Mouse (Mus musculus) intestine, embryonic 16.5 days (tissue): ENCODE data around the gene Dcaf4. TPM values are rescaled to one million over a fixed set of nuclear protein-coding genes. Genes with fewer than 3 reads are reported as not detected.

Experiments used
- ATAC-seq: fragments of 200-750 bp; cut with Nextera tagmentation; 2 replicates; pipeline ENCODE4 v1.8.0; 2017; ENCODE audit warnings: moderate TSS enrichment, moderate library complexity
- H3K27ac ChIP-seq: fragments of 300-500 bp; sonication (generic); 2 replicates; pipeline ENCODE4 v1.5.1; 2014; ENCODE audit warnings: mild to moderate bottlenecking, low read length
- H3K27me3 ChIP-seq: fragments of 300-500 bp; sonication (generic); replicated peaks from 2 replicates; pipeline ENCODE4 v1.6.1; 2014; ENCODE audit warnings: low read length, control low read depth, mixed read lengths; ENCODE audit not compliant: control insufficient read depth, insufficient read depth
- H3K36me3 ChIP-seq: fragments of 300-500 bp; sonication (generic); 2 replicates; pipeline ENCODE4 v1.6.1; 2014; ENCODE audit warnings: low read length, control low read depth; ENCODE audit not compliant: control insufficient read depth, insufficient read depth
- H3K4me1 ChIP-seq: fragments of 300-500 bp; sonication (generic); 2 replicates; pipeline ENCODE4 v1.6.1; 2014; ENCODE audit warnings: low read length, control low read depth, mixed read lengths; ENCODE audit not compliant: control insufficient read depth, insufficient read depth
- H3K4me2 ChIP-seq: fragments of 300-500 bp; sonication (generic); 2 replicates; pipeline ENCODE4 v1.6.1; 2014; ENCODE audit warnings: low read depth, low read length, control low read depth
- H3K4me3 ChIP-seq: fragments of 300-500 bp; sonication (generic); 2 replicates; pipeline ENCODE4 v1.5.1; 2014; ENCODE audit warnings: mild to moderate bottlenecking, low read length
- H3K9ac ChIP-seq: fragments of 300-500 bp; sonication (generic); 2 replicates; pipeline ENCODE4 v1.6.1; 2014; ENCODE audit warnings: low read depth, low read length
- H3K9me3 ChIP-seq: fragments of 300-500 bp; sonication (generic); 2 replicates; pipeline ENCODE4 v1.6.1; 2016; ENCODE audit warnings: low read length, control low read depth; ENCODE audit not compliant: control insufficient read depth
- WGBS: fragments of 180-500 bp; shearing (Covaris S2); extraction: QIAGEN DNeasy Blood & Tissue Kit; methylation state at CpG from one replicate; pipeline ENCODE4 v1.1.7; 2014; 5-methylcytosine and 5-hydroxymethylcytosine counted together
- polyA plus RNA-seq: library from polyadenylated mRNA; unstranded; fragments of >200 nt; fragmentation: Nextera tagmentation; extraction: Ambion mirVana; gene quantifications from 2 replicates; pipeline ENCODE4 v1.2.1, GENCODE M21; 2015

Gene Dcaf4
- polyA plus RNA-seq, 1 experiment from 2014 or later = 29.5 TPM

DNA sequence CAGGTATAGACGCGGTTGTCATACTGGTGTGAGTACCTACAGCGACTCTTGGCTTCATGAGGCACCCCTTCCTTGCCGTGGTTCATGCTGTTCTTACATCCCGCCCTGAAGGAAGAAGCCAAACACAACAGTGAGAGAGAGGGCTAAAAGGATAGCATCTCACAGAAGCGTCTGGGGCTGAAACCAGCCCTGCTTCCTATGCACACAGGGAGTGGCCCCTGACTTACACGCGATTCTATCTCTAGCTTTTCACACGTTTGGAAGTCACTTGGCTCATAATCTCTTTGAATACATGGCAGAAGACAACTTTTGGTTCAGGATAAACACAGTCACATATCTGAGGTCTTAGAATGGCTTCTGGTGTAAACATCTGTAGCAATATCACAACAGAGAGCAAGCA, 35.3 kb downstream of the Dcaf4 start:
- Histone ChIP-seq H3K9ac (no peak overlapping the region), H3K27me3 (no peaks in the 10 kb centered on the region), H3K4me3 (no peak overlapping the region), H3K9me3 (no peaks in the 10 kb centered on the region), H3K27ac (no peak overlapping the region), H3K4me2 (no peak overlapping the region), H3K36me3 (peaks cover 8% of the 10 kb centered on the region; the same call in 1 of the 2 replicates), H3K4me1 (no peaks in the 10 kb centered on the region)
- ATAC-seq = no peak
- WGBS = 63% methylated on average over 9 of the region's 9 CpGs

GRCm38 (mm10) chr12:83558496-83558895, 38.2 kb downstream of the Dcaf4 start:
- Histone ChIP-seq H3K27me3 (no peaks in the 10 kb centered on the region), H3K4me1 (no peaks in the 10 kb centered on the region), H3K9ac (no peak overlapping the region), H3K4me3 (no peak overlapping the region), H3K9me3 (no peaks in the 10 kb centered on the region), H3K27ac (no peak overlapping the region), H3K4me2 (no peak overlapping the region), H3K36me3 (peaks cover 8% of the 10 kb centered on the region; the same call in 1 of the 2 replicates)
- WGBS = 94% methylated on average over 7 of the region's 7 CpGs
- ATAC-seq = no peak

DNA sequence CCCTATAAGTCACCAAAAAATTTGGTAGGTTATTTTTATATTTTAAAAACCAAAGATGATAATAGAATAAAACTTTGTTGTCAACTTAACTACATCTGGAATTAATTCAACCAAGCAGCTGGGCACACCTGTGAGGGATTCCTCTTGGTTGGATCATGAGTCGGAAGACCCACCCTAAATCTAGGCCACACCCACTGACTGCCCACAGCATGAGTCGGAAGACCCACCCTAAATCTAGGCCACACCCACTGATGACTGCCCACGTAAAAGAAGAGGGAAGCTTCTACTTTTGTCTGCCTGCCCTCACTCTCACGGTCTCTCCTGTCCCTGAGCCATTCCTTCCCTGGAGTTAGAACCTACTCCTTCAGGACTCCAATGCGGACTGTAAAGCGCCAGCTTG, 39.9 kb downstream of the Dcaf4 start:
- no peak for ATAC-seq
- no peak overlapping the region for H3K27ac ChIP-seq
- H3K36me3 ChIP-seq = peaks cover 8% of the 10 kb centered on the region; the same call in 1 of the 2 replicates
- no peak overlapping the region for H3K4me3 ChIP-seq
- 72% methylated on average over 6 of the region's 6 CpGs for WGBS
- no peak overlapping the region for H3K9ac ChIP-seq
- no peaks in the 10 kb centered on the region for H3K9me3 ChIP-seq
- H3K4me2 ChIP-seq = no peak overlapping the region
- no peaks in the 10 kb centered on the region for H3K4me1 ChIP-seq
- H3K27me3 ChIP-seq = no peaks in the 10 kb centered on the region

DNA sequence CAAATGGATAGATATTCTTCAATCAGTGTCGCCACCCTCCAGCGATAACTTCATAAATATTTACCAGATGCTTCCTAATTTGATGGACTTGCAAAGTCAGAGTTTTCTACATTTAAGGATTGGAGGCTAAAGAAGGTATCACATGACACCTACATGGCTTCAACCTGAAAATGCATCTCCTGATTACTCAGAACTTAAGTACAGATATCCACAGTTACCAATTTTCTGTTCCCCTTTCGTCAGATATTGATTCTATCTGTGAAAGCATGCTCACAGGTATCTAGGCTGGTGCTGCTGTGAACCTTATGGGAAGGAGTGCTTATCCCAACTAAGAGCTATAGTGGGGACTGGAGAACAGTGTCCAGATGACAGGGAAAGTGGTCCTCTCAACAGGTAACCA, 42.3 kb downstream of the Dcaf4 start:
- H3K9ac ChIP-seq = no peak overlapping the region
- H3K36me3 ChIP-seq = peaks cover 2% of the 10 kb centered on the region; the same call in 1 of the 2 replicates
- H3K4me3 ChIP-seq = no peak overlapping the region
- no peak overlapping the region for H3K4me2 ChIP-seq
- no peak overlapping the region for H3K27ac ChIP-seq
- ATAC-seq = no peak
- no peaks in the 10 kb centered on the region for H3K9me3 ChIP-seq
- 89% methylated on average over 3 of the region's 3 CpGs for WGBS
- H3K27me3 ChIP-seq = no peaks in the 10 kb centered on the region
- H3K4me1 ChIP-seq = no peaks in the 10 kb centered on the region

GRCm38 (mm10) chr12:83569866-83570265, 49.6 kb downstream of the Dcaf4 start:
- no peak overlapping the region for H3K4me2 ChIP-seq
- H3K9ac ChIP-seq = no peak overlapping the region
- no peaks in the 10 kb centered on the region for H3K27me3 ChIP-seq
- 76% methylated on average over 3 of the region's 3 CpGs for WGBS
- no peak overlapping the region for H3K27ac ChIP-seq
- H3K4me3 ChIP-seq = no peak overlapping the region
- no peak for ATAC-seq
- H3K4me1 ChIP-seq = no peaks in the 10 kb centered on the region
- no peaks in the 10 kb centered on the region for H3K9me3 ChIP-seq
- H3K36me3 ChIP-seq = peaks cover 13% of the 10 kb centered on the region

DNA sequence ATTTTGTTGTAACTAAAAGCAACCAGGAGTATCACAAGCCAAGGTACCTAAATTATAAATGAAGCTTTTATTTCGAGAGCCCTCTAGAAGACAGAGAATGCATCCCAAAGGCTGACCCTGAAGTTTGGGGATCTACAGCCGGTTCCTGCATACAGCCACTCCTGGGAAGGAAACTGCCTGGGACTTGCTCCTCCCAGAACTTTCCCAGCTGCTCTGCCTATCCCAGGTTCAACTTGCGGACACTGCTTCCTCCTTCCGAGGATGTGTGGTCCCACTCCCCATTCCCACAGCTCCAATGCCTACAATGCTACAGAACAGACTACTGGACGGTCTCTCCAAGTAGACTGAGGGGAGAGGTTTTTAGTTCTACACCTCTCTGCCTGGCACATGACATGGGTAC, 52.5 kb downstream of the Dcaf4 start:
- no peak overlapping the region for H3K27ac ChIP-seq
- H3K4me1 ChIP-seq = no peaks in the 10 kb centered on the region
- H3K27me3 ChIP-seq = no peaks in the 10 kb centered on the region
- H3K9ac ChIP-seq = no peak overlapping the region
- no peak overlapping the region for H3K4me3 ChIP-seq
- no peak for ATAC-seq
- WGBS = 75% methylated on average over 5 of the region's 5 CpGs
- no peaks in the 10 kb centered on the region for H3K9me3 ChIP-seq
- no peak overlapping the region for H3K4me2 ChIP-seq
- H3K36me3 ChIP-seq = peaks cover 10% of the 10 kb centered on the region

DNA sequence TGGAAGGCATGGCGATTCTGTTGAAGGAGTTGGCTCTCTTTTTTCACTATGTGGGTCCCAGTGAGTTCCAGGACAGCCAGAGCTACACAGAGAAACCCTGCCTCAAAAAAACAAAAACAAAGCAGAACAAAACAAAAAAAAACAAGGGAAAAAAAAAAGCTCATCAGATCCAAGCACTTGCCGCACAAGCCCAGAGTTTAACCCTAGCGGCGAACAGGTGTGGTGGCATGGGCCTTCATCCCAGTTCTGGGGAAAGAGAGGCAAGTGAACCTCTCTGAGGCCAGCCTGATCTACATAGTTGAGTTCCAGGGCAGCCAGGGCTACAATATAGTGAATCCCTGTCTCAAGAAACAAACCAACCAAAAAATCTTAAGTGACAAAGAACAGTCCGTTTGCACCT, 57.2 kb downstream of the Dcaf4 start:
- Histone ChIP-seq H3K36me3 (no peaks in the 10 kb centered on the region), H3K4me2 (no peak overlapping the region), H3K4me1 (peaks cover 18% of the 10 kb centered on the region), H3K27me3 (no peaks in the 10 kb centered on the region), H3K4me3 (no peak overlapping the region), H3K9me3 (no peaks in the 10 kb centered on the region), H3K27ac (no peak overlapping the region), H3K9ac (no peak overlapping the region)
- no peak for ATAC-seq
- WGBS = 93% methylated on average over 5 of the region's 5 CpGs

DNA sequence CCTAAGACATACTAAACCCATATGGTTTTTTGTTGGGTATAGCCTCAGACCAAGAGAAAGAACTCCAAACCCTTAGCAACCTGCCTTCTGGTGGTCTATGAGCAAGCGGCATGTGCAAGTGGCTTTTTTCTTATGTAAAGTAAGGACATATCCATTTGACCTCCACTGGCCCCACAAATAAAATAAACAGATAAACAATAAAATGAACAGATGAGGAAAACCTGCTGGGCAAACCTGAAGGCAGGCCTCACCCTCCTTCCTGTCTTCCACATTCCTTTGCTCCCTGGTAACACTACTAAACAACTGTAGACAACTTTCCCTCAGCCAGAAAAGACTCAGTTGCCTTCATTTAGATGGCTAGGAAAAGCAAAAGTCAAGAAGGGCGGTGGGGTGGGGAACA, 58.1 kb downstream of the Dcaf4 start:
- ATAC-seq = no peak
- no peak overlapping the region for H3K4me3 ChIP-seq
- H3K4me1 ChIP-seq = peaks cover 18% of the 10 kb centered on the region
- H3K27ac ChIP-seq = peak overlapping the region; percentile 86
- H3K9me3 ChIP-seq = no peaks in the 10 kb centered on the region
- no peaks in the 10 kb centered on the region for H3K36me3 ChIP-seq
- 75% methylated on average over 2 of the region's 2 CpGs for WGBS
- H3K9ac ChIP-seq = no peak overlapping the region
- H3K4me2 ChIP-seq = peak overlapping the region; percentile 9
- no peaks in the 10 kb centered on the region for H3K27me3 ChIP-seq

DNA sequence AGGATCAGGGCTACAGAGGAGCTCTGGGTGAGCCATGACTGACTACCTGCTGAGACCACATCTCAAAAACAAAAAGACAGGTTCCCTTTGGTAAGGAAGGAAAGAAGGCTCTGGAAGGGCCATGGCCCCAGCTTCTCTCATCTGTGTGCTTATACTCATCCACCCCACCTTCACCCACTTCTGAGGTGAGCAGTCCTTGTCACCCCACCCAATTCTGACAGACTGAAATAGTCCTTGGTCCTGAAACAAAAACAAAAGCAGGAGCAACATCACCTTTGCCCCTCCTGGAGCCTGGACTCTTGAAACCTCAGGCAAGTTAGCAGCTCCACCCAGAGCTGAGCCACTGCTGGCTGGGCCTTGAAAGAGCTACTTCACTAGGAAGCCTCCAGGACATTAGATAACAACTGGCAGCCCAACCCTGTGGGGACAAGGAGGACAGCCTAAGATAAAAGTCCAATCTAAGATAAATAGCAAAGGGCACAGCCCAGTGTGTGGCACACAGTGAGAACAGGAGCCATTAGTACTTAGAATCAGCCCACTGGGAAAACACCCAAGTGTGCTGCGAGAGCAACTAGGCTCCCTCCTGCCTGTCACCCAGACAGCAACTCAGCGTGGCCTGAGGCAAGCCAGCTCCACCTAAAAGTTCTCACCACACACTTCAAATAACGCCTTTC, 58.8 kb downstream of the Dcaf4 start:
- WGBS = 29% methylated on average over 3 of the region's 3 CpGs
- Histone ChIP-seq H3K27ac (peak overlapping the region; percentile 95), H3K4me1 (peaks cover 18% of the 10 kb centered on the region), H3K9me3 (no peaks in the 10 kb centered on the region), H3K4me2 (peak overlapping the region; percentile 45), H3K4me3 (no peak overlapping the region), H3K27me3 (no peaks in the 10 kb centered on the region), H3K9ac (peak overlapping the region; percentile 56), H3K36me3 (no peaks in the 10 kb centered on the region)
- ATAC-seq = peak; percentile 96

GRCm38 (mm10) chr12:83580283-83580682, 60.0 kb downstream of the Dcaf4 start:
- Histone ChIP-seq H3K27ac (peak overlapping the region; percentile 95), H3K9ac (no peak overlapping the region), H3K9me3 (no peaks in the 10 kb centered on the region), H3K4me2 (no peak overlapping the region), H3K4me1 (peaks cover 18% of the 10 kb centered on the region), H3K27me3 (no peaks in the 10 kb centered on the region), H3K36me3 (no peaks in the 10 kb centered on the region), H3K4me3 (no peak overlapping the region)
- ATAC-seq = peak; percentile 74
- WGBS = 73% methylated on average over 3 of the region's 3 CpGs
